Mouse (Mus musculus) retina, adult 2 months (tissue): ENCODE results near the gene Sppl2b.

Experiments used
- DNase-seq: peaks from one replicate; pipeline ENCODE4 v3.0.0-alpha.2; 2012; ENCODE audit warnings: low read depth, low spot score

The Sppl2b gene

DNA sequence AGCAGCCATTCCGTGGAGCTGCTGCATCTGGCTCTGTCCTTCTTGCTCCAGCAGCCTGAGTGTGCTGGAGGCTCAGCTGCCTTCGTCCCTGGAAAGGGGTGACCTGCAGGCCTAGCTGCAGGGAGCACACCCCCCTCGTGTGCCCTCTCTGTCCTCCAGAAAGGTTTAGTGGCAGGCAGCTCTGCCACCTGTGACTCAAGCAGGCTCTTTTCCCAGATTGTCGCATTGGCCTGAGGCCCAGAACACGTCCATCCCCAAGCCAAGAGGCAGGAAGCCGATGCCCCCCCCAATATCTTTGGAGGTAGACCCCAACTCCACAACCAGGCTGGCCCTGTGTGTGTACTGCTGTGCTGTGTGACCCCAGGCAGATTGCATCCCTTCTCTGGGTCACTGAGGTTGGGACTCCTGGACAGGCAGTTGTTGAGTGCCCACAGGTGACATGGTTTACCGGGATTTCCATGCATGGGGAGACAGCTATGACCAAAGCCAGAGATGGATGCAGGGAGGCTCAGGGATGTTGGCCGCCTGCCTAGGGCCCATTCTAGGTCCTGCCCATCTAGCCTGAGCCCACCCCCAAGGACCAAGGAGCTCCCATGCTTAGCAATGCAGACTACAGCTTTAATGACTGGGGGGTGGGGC is 9.9 kb upstream of the Sppl2b start:
- DNase-seq: no peak

DNA sequence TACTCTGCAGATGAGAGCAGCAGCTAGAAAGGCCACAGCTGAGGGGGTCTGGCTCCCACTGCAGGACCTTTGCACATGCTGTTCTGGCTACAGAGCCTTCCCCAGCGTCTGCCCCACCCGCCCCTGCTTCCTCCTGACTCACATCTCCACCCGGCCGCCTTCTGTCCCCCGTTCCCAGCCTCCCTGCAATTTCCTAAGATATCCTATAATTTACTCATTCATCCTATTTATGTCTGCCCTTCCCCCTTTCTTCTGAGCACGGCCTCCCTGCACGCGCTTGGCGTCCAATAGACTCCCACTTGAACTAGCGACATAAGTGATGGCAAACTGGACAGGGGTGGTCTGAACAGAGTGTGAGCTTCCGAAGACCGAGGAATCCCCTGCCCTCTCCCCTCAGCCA is 9.3 kb upstream of the Sppl2b start:
- no peak for DNase-seq

DNA sequence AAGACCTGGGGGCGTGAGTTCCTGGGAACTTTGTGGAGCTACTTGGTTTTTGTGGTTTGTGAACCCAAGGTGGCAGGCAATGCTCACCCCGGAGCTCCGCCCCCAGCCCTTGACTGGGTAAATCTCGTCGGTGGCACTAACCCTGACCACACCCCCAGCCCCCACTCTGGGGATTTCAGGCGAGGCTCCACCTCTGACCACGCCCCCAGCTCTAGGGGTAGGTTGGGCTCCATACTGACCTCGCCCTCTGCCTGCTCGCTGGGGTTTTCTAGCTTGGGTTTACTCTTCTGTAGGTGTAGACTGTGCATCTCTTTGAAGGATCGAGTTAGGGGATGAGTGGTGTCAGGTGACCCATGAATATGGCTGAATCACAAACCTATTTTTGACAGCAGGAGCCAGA is 6.5 kb upstream of the Sppl2b start:
- no peak for DNase-seq

DNA sequence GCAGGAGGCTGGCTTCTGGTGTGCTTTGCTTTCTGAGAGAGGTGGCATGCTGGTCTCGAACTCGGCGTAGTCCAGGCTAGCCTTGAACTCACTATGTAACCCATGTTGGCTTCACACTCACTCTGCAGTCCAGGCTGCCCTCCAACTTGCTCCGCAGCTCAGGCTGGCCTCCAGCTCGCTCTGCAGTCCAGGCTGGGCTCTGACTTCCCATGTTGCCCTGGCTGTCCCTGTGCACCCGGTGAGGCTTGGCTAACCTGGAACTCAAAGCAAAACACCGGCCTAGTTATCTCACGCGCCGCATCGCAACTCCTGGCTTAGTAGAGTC is 636 bp downstream of the Sppl2b start:
- no peak for DNase-seq

DNA sequence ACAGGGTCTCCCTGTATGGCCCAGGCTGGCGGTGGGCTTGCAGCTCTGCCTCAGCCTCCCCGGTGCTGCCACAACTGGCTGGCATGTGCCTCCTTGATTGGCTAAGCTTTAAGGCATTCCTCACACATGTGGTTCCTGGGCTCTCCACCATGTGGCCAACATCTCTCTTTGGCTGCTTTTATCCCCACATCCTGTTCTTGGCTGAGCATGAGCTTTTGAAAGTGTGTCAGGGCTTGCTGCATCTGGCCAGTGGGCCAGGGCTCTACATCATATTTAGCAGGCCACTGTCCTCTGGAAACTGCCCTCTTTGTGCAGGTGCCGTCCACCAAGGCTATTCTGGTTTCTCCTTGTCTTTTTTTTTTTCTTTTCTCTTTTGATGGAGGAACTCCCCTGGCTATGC is 1.2 kb downstream of the Sppl2b start:
- DNase-seq: no peak

DNA sequence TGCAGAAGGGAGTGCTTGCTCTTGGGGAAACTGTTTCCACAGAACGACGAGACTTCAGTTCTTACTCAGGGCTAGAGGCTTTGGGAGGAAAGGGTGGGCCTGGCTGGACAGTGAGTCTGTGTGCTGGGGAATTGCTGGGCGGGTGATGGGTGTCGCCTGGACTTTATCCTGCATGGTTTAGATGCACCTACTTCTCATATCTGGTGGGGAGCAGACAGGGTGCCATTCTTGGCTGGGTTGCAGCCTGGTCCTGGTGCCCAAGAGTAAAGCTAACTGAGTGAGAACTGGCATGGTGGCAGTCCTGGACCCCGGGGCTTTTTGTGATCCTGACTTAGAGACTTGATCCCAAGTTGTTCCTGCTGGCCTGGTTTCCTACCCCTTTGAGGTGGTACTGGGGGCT is 1.8 kb downstream of the Sppl2b start:
- DNase-seq: no peak

DNA sequence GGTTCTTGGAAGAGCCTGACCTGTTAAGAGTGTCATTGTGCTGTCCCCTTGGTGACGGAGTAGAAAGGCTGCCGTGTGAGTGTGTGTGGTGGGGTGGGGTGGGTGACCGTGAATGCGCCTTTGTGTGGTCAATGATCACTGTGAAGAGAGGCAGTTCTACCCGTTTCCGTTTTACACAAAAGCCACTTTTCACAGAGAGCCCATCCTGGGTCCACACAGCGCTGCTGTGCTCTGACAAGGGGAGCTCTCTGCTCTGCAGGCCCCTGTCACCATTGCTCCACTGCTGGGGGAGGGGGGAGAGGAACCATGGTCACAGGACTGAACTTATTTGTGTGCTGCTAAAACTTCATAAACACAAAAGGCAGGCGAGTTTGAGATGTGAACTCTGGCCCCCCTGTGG is 2.3 kb downstream of the Sppl2b start:
- no peak for DNase-seq

DNA sequence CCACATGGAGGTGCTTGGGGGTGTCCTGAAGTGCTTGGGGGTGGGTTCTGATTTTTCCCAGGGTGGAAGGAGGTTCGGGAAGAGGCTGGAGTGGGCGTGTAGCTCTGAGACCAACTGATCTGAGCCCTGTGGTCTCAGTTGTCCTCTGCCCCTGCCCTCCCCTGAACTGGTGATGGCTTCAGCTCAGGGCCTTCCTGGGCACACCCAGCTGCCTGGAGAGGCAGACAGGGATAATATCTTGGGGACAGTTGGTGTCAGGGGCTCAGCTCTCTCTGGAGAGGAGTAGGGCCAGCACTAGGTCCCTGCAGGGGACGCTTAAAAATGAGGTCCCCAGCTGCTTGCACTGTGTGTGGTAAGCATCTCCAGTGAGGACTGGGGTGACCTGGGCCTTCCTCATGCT is 2.8 kb downstream of the Sppl2b start:
- DNase-seq: no peak

DNA sequence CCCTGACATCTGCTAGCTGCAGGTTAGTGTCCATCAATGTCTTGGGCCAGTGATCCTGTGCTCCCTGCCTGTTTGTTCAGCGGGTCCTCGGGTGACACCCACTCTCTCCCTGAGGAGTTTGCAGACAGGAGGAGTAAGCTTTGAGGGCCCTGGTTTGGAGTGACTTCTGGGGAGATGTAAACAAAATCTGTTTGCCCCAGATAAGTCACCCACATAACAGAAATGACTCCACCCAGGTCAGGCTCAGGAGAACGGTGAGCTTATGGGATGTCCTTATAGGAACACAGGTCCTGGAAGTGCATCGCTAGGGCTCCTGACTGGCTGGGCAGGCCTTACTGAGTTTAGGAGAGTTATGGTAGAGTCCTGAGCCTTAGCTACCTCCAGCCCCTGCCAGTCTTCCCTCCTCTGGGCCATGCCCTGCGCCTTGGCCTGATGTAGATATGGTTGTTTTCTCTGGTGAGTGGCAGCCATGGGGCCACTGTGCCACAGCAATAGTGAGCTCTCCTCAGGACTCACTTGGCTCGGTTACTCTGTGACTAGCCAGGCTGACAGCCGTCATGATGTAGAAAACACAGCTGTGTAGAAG is 3.4 kb downstream of the Sppl2b start:
- no peak for DNase-seq

DNA sequence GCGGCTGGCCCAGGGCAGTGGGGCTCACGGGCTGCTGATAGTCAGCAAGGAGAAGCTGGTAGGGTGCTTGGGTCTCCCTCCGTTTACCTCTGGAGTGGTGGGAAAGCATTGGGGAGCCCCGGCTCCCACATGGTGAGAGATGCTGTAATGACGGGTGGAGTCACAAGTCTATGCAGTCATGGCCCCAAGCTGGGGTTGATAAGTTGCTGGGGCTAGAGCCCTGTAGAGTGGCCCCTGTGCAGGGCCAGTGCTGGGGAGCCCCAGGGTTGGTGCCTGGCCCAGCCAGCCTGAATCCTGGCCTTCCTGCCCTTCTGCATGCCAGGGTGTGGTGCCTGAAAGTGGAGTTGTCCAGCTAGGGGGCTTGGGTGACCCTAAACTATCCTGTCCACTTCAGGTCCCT is 7.2 kb downstream of the Sppl2b start:
- no peak for DNase-seq

DNA sequence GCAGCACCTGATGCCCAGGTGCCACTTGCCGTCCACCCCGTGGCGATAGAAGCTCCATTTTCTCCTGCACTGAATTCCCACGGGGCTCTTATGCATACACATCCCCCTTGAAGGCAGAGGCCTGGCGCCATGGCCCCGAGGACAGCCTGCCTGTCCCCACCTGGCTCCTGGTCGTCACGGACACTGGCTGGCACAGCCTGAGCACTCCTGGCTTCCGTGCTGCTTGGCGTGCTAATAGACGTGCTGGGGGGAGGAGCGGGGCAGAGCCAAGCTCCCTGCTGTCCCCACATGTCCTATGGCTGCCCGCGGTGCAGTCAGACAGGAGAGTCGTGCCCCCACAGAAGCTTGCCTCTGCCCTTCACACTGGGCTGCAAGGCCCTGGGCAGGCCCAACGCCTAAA is 9.4 kb downstream of the Sppl2b start:
- DNase-seq: no peak

DNA sequence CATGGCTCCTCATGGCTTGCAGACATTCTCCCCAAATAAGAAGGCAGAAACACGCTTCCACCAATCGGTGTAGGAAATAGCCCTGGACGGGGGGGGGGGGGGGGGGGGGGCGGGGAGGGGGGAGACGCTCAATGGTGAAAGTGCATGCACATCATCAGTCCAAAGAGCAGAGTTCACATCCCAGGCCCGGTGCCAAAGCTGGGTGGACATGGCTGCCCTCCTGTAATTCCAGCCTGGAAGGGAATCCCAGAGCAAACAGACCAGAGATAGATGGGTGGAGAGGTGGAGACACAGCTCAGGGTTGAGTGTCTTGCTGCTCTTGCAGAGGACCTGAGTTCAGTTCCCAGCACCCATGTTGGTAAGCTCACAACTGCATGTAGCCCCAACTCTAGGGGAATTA is 15.9 kb downstream of the Sppl2b start:
- no peak for DNase-seq

DNA sequence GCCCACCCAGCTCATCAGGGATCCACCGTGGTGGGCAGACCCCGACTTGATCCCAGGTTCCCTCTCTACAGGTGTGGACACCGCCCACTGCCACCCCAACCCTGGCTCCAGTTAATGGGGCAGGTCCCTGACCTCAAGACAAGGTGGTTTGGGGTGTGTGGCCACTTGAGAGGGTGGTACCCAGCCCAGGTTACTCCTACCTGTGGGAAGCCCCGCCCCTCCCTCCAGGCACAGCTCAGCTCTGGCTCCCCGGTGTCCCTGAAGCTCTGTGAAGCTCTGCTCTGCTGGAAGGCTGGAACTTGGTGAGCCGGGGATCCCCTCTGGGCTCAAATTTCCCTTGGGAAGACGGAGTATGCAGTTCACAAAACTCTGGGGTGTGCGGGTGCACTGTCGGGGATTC is 16.5 kb downstream of the Sppl2b start, which contains the start of gene Tmprss9:
Gene Tmprss9 (plus strand): TSS at position 268 of the 400 bp plus-strand sequence.
- DNase-seq: no peak

DNA sequence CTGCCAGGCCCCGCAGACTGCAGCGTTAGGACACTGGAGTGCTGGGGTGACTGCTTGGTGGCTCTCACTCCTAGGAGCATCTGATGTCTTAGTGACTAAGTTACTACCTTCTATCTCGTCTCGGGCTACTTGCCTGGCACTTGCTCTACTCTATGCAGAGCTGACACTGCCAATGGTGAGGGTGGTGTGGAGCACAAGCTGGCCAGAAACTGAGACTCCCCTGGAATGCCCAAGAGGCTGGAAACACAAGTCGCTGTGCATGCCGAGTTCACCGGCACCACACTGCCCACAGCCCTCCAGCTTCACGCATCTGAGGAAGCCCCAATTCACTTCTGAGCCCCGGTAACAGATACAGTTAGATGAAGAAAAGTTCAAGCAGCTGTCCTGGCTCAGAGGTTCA is 19.0 kb downstream of the Sppl2b start:
- DNase-seq: no peak

DNA sequence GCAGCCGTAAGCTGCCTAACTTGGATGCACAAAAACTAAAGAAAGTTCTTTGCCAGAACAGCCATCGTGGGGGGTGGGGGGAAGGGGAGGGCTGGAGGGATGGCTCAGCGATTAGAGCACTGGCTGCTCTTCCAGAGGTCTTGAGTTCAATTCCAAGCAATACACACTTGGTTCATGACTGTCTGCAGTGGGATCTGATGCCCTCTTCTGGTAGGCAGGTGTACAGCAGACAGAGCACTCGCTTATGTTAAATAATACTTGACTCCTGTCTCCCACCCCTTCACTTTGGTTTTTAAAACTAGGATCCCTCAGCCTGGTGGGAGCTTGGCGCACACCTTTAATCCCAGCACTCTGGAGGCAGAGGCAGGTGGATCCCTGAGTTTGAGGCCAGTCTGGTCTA is 21.0 kb downstream of the Sppl2b start:
- DNase-seq: peak; percentile 23

DNA sequence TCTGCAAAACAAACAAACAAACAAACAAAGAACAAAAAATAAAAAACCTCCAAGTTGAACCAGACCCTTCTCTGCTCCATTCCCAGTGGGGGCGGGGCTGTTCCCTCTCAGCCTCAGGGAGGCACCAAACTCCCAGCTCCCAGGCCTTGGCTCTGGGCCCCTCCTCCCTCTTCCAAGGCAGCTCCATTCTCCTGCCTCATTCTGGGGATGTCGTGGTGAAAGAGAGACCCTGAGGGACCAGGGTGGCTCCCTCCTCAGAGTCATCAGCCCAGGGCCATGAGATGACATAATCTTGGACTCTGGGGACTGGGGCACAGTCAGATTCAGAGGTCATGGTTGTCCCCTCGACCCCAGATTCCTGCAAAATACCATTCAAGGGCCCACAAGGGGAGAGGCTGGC is 21.5 kb downstream of the Sppl2b start:
- DNase-seq: no peak

DNA sequence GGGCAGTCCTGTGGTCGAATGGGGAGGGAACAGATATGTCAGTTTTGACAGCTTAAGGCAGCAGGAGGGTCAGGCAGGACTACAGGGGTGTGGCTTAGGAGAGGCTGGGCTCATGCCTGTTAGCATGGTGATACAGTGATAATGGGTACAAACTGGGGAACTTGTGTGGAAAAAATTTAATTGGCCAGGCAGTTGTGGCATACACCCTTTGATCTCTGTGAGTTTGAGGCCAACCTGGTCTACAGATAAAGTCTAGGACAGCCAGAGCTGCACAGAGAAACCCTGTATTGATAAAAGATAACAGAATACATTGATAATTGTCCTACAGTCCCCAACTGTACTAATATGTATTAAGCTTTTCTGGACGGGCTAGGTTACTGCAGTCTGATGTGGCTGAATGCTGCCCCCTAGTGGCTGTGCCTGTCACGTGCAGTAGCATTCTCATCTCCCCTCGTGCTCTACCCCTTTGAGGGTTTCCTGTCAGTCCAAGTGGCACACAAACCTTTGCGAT is 25.1 kb downstream of the Sppl2b start:
- peak; percentile 52 for DNase-seq

DNA sequence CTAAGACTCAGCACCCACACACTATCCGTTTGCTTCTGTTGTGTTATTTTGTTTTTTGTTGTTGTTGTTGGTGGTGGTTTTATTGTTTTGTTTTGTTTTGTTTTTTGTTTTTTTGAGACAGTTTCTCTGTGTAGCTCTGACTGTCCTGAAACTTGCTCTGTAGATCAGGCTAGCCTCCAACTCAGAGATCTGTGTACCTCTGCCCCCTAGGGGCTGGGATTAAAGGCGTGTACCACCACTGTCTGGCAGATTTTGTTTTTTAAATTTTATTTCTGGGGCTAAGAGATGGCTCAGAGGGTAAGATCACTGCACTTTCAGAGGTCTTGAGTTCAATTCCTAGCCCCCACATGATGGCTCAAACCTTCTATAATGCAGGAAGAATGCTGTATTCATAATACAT is 25.8 kb downstream of the Sppl2b start:
- DNase-seq: no peak

DNA sequence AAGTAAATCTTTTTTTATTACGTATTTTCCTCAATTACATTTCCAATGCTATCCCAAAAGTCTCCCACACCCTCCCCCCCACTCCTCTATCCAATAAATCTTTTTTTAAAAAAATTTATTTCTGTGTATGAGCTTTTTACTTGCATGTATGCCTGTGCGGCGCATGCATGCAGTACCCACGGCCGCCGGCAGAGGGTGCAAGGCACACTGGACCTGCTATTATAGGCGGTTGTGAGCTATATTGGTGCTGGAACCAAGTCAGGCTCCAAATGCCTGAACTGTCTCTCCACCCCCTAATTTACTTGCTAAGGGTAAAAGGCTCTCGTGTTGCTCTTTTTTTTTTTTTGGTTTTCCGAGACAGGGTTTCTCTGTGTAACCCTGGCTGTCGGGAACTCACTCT is 26.2 kb downstream of the Sppl2b start:
- DNase-seq: no peak

DNA sequence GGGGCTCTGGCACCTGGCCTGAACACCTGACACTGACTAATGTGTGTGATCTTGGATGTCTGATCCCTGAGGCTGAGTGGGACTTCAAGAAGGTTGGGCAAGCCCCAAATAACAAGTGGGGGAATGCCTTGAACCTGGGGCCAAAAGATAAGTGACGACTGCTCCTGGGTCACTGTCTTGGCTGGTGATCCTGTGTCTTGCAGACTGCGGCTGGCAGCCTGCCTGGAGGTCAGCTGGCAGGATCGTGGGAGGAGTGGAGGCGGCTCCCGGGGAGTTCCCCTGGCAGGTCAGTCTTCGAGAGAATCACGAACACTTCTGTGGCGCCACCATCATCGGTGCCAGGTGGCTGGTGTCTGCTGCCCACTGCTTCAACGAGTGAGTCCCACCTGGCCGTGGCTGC is 32.1 kb downstream of the Sppl2b start:
- DNase-seq: no peak

DNA sequence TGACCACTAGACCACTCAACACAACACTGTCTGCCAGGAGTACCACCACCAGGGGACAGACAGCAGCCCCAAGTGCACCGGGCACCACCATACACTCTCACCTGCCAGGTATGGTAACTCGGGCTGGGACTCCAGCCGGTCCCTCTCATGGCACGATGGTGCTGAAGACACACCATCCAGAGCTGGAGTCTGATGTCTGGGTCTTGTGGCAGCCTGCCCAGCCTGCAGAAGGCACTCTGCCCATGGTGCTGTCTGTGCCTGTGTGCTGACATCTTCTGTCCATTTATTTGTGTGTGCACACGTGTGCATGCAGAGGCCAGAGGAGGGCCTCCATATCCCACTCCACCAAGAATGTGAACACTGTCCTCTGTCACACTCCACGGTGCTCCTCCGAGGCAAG is 40.0 kb downstream of the Sppl2b start:
- no peak for DNase-seq

DNA sequence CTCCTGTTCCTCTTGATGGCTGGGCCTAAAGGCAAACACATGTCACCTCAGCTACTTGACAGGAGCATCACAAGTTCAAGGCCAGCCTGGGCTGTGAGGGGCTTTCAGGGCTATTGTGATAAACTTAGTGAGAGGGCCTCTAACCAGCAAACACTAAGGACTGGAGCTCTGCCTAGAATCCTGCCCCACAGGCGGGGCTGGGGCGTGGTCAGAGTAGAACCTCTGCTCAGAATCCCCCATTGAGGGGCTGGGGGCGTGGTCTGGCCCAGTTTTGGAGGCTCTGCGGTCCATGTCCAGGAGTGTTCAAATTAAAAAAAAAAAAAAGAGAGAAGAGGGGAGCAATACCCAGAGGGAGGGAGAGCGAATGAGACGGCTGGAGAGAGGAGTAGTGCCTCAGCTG is 40.6 kb downstream of the Sppl2b start:
- DNase-seq: no peak

DNA sequence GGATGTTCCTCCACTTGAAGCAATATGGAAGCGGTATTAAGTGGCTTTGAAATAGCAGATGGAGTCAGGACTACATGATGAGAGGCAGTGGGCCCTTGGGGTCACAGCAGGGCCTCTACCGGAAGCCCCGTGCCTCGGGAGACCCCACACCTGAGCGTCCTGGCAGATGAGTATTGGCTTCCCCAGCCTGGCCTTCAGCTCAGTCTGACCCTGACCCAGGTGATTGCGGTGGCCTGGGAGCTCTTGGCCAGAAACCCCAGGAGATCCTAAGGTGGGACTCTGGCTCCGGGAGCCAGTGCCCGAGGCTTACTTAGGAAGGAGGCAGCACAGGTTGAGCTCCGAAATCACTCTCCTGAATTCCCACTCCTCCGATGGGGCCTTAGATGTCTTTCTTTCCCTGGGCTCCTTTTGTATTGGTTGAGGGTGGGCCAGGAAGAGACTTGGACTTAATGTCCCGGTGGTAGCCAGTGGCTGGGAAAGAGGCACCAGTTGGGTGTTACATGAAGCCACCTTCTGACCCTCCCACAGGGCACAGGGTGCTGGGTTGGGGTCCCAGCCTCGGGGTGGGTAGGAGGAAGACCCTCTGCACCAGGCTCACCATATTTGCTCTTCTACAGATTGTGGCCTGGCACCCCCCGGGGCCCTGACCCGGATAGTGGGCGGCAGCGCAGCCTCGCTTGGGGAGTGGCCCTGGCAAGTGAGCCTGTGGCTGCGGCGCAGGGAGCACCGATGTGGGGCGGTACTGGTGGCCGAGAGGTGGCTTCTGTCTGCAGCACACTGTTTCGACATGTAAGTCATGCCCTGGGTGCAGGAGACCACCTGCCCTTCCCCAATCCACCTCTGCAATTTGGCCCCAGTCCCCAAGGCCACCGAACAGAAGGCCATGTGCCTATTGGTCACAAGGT is 41.8 kb downstream of the Sppl2b start:
- no peak for DNase-seq
